Mouse (Mus musculus): ENCODE data around the gene Dhrs3.

Dhrs3 gene

DNA sequence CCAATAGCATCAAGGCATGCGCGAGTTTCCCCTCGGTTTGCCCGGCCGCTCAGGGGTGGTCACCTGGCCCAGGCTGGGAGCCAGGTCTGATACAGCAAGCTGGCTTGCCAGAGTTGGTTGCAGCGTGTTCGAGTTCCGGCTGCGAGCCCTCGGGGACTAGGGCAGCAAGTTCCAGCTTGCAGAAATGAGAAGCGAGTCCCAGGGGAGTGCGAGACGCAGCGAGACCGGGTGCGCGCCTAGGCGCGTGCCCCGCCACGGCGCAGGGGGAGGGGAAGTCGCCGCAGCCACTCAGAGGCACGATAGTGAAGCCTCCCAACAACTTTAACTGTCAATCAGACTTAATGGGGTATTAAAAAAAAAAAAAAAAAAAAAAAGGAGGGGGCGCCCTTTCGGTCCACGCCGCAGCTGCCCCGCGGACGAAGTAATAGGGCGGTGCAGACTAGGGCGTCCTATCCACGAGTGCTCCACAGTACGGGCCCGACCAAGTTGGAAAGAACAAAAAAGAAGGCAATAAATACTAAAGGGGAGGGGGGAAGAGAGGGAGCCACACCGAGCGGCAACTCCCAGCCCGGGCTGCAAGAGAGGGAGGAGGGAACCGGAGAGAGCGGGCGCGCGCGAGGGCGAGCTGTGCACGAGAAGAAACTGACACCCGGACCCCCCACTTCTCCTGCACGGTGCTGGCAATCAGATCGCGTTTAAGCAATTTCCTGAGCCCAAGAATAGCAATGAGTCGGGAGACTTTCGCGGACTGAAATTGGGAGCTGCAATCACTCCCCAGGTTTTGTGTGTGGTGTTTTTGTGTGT, at the start of gene Dhrs3:
Gene Dhrs3 (plus strand): TSS at position 695 of the 804 bp plus-strand sequence.
- peak; percentile 78 for DNase-seq (ENCODE audit: extremely low read depth, low read depth)

DNA sequence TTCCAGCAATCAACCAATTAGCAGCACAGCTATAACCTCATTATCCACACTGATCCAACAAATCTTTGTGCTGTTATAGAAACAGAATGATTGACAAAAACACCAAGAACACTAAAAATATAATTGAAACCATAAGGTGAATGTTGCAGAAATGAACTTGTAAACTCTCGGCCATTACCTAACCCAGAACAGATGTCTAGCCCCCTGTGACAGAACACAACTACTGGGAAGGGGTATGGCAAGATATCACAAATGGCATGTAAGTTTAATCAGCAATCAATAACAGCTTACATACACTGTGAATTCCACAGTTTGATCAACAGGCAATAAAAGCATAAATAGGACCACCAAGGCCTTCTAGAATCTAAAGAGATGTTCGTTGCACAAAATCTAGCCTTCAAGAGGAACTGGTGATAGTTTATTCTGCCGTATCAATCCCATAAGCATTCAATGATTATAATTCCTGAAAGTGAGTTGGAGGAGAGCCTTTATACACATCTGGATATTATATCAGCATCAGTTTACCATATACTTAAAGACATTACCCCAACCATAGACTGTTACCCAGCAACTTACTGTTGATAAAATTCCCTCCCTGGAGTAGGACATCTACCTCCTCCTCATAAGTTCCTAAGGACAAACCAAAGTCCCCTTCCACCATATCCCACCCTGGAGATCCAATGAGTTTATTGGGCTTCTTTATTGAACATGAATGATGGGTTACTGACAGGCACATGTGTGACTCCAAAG, 30.7 kb upstream of the Dhrs3 start:
- DNase-seq (ENCODE audit: extremely low read depth, low read depth), result no peak

DNA sequence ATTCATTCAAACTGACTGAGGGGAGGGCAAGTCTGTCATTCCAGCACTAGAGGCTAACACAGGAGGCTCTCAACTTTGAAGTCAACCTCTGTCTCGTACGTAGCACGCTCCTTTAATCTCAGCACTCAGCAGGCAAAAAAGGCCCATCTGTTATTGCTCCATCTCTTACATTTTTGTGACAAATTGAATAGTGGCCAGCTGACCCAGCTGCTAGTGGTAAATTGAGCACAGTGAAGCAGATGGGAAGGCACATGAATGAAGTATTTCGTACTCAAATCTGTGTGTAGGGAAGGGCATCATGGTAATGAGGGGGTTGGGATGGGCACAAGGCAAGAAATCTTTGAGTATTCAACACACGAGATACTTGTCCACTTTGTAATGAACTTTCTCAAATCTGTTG, 24.7 kb upstream of the Dhrs3 start:
- no peak for DNase-seq (ENCODE audit: extremely low read depth, low read depth)

DNA sequence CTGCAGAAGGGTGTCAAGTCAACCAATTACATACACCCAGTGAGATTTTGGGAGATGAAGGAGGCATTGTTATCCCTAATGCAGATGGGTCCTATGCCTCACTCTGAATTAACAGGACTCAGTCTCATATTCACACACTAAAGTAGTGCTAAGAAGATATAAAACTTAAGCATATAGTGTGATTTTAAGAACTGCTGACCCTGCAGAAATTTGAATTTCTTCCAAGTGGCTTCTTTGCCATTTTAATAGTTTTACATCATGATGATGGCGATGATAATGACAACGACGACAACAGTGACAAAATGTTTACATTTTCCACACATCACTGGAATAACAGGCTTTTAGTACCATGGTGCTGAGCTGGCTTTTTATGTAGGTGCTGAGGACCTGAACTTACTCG, 24.0 kb upstream of the Dhrs3 start:
- no peak for DNase-seq (ENCODE audit: extremely low read depth, low read depth)

DNA sequence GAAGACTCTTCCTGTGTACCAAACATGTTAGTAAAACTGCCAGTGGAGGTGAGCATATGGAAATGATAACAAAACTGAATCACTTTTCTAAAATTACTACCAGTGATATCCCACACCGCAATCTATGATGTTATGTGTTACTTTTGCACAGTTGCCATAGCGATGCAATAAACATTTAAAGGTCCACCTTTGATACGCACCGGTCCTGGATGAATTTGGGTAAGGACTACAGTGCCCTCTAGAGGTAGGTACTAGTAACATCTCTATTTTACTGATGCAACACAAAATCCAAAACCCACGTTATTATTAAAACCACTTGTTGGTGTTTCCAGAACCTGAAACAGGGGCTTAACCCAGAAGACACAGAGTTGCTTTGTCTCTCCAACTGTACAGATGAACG, 19.7 kb upstream of the Dhrs3 start:
- DNase-seq (ENCODE audit: extremely low read depth, low read depth), result peak; percentile 21

DNA sequence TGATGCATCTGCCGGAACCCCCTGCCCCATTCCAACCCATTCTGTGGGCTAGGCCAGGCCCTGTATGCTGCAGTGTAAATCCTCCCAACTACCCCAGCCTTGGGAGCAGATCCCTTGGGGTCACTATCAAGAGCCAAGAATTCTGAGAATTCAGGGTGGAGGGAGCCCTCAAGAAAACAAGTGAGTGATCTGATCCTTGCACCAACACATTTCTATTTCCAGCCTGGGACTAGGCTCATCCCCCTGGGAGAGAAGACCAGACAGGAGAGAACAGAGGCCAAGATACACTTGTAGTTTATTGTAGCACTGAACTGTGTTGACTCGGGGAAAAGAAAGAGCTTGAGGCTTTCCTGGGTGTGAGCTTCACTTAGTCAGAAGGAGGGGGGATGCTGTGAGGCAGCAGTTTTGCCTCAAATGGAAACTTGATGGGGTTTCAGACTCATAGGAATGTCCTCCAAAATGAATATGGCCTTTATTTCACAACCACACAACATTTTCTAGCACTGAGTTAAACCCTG, 17.0 kb upstream of the Dhrs3 start:
- DNase-seq (ENCODE audit: extremely low read depth, low read depth), result no peak

DNA sequence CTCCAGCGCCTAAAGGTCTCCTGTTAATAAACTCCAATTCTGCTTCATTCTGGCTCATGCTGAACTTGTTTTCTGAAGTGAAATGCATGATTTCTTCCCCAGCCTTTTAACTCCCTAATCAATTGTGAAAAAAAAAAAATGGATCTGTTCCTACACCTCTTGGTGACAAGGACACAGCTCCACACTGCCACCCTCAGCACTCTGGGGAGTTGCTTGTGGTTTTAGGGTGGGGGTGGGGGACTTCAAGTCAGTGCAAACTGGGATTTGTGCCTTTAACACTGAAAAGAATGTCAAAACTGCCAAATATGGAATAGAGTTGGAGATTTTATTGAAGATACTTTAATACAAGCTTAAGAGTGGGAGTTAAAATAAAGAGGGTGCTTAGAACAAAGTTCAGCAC, 13.1 kb upstream of the Dhrs3 start:
- DNase-seq (ENCODE audit: extremely low read depth, low read depth), result no peak

DNA sequence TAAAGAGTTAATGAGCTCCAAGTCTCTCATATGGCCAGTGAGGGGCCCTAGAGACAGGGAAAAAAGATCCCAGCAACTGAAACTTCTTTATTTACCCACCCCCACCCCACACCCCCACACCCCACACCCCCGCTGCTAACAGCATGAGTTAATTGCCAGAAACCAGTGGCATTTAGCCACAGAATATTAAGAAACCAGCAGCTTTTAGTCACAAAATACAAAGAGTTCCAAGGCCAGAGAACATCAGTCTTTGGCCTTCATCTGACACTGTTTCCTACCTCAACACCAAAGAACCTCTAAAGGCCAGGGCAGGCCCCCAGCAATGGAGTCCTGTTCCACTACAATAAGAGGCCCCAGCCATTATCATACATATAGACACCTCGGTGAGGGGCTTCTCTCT, 11.3 kb upstream of the Dhrs3 start:
- no peak for DNase-seq (ENCODE audit: extremely low read depth, low read depth)

DNA sequence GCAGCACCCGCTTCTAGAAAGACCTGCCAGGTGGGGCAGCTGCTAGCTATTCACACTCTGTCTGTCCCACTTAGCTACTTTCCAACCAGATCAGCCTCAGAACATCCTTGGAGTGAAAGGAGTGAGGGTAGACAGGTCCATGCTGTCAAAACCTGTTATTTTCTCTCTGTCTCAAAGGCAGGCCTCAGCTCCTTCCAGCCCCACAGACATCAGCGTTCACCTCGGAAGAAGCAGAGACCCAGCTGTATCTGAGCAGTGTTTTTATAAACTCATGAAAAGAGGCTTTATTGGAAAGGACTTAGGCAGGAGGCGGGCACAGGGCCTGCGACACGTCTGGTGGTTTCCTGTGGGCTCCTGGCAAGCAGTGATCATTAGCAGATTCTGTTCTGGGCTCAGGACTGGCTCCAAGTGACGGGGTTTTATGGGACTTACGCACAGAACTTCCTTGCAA, 9.7 kb upstream of the Dhrs3 start:
- no peak for DNase-seq (ENCODE audit: extremely low read depth, low read depth)

DNA sequence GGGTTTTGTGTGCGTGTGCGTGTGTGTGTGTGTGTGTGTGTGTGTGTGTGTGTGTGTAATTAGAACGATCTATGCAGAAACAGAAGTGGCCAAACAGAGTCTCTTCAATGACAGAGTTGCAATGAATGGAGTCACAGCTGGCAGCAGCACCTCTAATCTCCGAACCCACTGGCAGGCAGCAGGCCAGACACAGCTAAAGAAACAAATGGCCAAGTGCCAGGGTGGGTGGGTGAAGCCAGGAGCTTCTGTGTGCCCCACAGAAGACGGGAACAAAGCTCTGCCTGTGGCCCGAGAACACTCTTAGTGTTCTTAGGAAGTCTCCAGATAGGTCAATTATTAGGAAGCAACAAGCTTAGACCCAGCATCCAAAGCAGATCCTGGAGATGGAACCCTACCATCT, 6.2 kb upstream of the Dhrs3 start:
- no peak for DNase-seq (ENCODE audit: extremely low read depth, low read depth)

DNA sequence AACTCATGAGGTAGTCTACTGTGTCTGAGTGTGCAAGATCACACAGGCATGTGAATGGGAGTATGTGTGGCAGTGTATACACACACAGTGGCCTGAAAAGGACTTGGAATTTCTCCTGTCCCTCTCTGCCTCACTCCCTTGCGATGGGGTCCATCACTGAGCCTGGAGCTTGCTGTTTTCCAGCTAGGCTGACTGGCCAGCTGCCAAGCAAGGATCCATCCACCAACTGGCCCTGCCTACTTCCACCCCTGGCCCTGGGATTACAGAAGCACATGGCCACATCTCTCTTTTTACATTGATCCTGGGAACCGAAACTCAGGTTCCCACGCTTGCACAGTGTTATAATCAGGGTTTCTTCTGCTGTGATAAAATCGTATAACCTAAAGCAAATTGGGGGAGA, 3.9 kb upstream of the Dhrs3 start:
- DNase-seq (ENCODE audit: extremely low read depth, low read depth), result no peak

DNA sequence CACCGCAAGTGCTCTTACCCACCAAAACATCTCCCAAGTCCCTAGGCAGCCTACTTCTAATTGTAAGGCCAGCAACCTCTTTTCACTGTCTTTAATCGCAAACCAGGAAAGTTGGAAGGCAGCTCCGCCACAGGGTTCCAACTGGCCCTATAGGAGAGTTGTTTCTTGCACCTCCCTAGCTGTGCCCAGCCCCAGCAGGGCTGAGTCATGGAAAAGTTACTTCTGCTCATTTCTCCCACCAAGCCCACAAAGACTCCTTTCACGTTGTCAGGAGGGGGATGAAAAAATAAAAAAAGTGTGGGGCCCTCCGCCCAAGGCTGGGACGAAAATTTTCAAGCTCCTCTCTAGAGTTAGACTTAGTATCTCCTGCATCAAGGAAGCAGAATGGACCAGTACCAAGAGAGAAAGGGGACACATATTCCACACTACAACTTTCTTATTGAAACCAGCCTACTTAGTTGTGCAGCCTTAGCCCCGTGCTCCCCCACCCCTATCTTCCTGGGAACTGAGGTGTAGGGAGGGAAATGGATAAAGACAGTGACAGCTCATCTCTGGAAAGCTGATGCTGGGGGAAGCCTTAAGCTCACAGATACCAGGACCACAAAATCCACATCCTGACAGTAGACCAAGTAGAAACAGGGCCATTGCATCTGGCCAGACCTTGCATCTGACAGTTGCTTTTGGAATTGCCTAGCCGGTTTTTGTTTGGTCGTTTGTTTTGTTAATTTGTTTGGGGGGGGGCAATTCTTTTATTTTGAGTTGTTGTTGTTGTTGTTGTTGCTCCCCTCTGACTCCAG, 2.9 kb upstream of the Dhrs3 start:
- no peak for DNase-seq (ENCODE audit: extremely low read depth, low read depth)

DNA sequence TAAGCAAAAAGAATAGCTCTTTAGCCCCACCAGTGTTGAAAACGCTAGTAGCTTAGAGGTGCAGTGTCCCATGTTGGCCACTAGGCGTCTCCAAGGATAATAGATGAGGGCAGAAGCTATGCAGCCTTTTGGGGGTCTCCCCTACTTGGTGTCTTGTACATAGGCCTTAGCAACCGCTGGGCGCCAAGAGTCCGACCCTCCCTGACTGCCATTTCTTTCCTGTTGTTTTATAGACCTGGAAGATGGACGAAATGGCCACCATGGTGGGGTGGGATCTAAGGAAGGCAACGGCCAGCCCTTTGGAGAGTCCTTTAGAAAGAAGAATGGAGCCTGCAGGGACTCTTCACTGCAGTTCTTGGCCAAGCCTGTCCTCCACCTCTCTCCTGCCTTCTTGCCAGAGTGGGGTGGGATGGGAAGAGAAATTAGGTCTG, 1.9 kb upstream of the Dhrs3 start:
- DNase-seq (ENCODE audit: extremely low read depth, low read depth), result peak; percentile 64

DNA sequence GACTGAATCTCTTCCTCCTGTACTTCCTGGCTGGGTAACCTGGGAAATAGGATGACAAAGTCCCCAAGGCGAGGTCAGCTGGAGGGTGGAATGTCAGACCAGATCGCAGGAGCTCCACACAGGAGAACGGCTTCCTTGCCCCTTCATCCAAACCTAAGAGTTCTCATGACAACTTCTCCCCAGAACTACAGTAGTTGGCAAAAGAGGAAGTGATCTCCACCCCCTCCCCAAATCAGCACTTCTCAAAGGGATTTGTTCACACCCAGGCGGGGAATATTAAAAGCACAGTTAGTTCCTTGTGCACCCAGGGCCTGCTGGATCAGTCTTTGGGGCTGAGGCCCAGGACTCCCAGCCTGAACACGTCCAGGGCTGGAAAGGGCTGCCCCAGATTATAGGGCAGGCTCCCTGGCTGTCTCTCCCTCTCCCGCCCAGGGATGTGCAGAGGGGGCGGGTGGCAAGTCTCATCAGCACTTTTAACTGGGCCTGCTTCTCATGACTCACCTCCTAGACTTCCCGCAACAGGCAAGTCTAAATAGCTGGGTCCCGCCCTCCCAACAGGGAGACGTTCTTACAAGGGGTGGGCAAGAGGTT, 1.4 kb upstream of the Dhrs3 start:
- DNase-seq (ENCODE audit: extremely low read depth, low read depth), result no peak

DNA sequence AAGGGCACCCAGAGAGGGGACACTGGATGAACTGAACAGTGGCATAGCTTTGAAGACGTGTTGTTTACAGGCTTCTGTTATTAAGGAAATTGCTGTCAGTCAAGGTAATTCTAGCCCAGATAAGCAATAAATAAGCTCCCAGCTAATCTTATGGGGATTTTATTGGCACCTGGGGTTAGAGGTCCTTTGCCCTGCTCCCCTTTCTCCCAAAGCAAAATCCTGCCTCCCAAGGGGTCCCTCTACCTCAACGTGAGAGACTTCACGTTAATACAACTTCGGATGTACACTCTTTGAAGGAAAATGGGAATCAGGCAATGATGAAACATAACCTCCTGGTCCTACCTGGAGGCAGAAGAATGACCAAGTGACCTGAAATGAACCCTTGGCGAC, 889 bp upstream of the Dhrs3 start:
- no peak for DNase-seq (ENCODE audit: extremely low read depth, low read depth)

DNA sequence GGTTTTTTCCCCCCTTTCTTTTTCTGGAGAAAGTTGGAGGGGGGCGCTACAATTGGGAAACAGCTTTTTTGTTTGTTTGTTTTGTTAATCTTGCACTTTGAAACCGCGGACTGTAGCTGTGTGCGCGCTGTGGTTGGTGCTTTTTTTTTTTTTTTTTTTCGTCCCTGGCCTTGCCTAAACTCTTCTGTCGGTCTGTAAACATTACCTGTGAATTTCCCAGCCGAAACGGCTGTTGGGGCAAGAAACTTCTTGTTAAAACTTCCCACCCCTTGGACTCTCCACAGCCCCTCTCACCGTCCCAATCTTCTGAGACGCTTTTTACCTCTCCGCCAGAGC, 278 bp downstream of the Dhrs3 start:
- DNase-seq (ENCODE audit: extremely low read depth, low read depth), result no peak

DNA sequence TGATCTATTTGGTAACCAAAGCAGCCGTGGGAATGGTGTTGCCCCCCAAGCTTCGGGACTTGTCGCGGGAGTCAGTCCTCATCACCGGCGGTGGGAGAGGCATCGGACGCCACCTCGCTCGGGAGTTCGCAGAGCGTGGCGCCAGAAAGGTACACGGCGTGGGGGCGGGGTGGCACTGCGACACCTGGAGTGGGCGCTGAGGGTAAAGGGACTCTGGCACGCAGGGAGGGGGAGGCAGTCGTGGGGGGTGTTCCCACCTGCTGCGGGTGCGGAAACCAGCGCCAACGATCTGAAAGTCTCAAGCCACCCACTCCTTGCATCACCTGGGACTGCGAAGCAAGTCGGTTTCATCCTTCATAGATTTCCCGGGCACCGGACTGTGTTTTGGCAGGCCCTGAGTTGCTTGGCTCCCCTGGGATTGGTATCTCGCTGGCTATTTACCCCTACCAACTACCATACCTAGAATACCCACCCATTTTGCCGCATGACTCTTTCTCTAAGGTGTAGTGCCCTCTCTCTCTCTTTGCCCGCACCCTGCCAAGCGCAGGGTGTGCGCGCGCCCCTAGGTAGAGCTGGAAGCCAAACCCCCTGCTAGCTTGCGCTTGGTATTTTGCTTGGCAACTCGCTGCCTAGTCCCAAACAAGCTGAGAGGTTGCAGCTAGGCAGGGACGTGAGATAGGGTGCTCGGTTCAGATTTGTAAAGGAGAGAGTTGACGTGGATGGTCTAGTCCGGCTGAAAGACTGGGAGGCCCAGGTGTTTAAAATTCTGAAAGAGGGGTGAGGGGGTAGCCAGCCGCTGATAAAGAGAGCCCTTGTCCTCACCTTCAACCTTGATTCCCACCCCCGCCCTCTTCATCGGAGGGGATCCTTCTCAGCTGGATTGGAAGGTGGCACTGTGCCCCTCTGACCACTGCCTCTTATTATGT, 1.2 kb downstream of the Dhrs3 start:
- no peak for DNase-seq (ENCODE audit: extremely low read depth, low read depth)

DNA sequence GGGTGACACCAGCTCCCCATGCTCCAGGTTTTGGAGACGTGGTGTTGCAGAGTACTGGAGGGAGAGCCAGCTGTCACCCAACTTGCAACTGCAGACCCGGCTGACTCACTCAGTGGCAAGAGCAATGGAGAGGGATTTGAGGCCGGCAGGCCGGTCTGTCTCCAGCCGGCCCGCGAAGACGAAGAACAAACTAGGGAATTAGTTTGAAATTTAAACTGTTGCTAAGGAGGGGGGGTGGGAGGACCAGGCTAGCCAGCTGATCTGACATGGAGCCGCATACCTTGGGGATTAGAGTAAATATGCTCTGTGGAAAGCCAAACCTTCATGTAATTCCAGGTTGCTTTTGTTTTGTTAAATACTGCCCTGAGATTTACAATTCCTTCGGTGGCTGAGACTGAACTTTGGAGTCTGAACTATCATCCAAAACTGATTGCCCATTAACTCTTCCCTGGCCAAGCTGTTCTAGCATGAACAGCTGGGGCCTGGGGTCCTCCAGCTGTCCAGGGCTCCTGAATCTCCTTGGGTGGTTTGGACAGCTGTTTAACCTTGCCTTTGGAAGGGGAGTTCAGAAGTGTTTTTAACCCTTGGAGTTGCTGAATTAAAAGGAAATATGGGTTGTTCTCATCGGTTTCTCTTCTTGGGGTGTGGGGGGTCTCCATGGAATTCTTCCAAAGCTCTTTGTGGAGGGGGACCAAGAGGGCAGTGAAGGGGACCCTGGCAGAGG, 2.0 kb downstream of the Dhrs3 start:
- DNase-seq (ENCODE audit: extremely low read depth, low read depth), result no peak

DNA sequence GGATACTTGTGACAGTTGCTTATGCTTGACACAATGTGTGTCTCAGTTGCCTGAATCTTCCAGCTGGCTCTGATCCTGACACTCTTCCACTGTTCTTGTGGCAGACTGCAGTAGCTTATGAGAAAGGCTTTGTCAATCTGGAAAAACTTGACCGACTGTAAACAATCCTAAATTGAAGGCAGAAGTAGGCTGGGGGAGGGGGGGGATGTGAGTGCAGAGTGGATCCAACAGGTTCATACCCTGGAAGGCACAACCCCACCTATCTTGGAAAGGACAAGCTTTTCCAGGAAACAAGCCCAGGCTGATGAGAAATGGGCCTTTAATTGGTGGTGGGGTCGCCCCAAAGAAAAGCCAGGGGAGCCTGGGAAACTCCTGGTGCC, 2.6 kb downstream of the Dhrs3 start:
- DNase-seq (ENCODE audit: extremely low read depth, low read depth), result no peak

DNA sequence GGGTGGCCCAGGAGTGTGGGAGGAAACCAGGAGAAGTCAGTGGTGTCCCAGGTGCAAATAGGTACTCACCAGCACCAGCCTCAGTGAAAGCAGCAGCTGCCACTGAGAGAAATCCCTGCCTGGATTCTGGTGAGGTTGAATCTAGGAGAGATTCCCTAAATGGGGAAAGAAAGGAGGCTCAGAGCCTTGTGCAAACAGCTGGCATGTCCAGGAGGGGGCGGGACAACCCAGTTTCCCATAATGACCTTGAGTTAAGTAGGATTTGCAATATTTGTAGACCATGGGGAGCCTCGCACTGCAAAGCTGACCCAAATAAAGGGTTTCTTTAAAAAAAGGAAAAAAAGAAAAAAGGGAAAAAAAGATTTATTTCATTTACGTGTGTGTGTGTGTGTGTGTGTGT, 3.7 kb downstream of the Dhrs3 start:
- no peak for DNase-seq (ENCODE audit: extremely low read depth, low read depth)
